Mouse (Mus musculus) lung, postnatal 0 days (tissue): ENCODE measurements at regions not wholly inside any gene's neighbourhood (a gene's known extent, or its start where the extent isn't known, plus 50 kb on each side); places are given as distances from the start of the nearest gene placed in this dataset.

Experiments used
- CTCF ChIP-seq: IDR thresholded peaks from 2 replicates; pipeline ENCODE4 v1.5.1; 2016; ENCODE audit warnings: antibody characterized with exemption, mild to moderate bottlenecking
- EP300 ChIP-seq: IDR thresholded peaks from 2 replicates; pipeline ENCODE4 v1.6.1; 2016; ENCODE audit warnings: antibody characterized with exemption, mild to moderate bottlenecking, control low read depth

- no peak for TF ChIP-seq CTCF
- TF ChIP-seq EP300 = peak; percentile 96
Observed at GRCm38 (mm10) chr19:14894875-14895274, 297.0 kb upstream of the Tle4 start.
